Mouse (Mus musculus): ENCODE measurements around the gene Ndufv3.
A peak's percentile ranks its signal among the peaks of the same experiment; 100 is the strongest.

Gene Ndufv3

GRCm38 (mm10) chr17:31557124-31557880, 37.4 kb downstream of the Ndufv3 start:
- DNase-seq (ENCODE audit: low spot score in 2 of 2): no peak

DNA sequence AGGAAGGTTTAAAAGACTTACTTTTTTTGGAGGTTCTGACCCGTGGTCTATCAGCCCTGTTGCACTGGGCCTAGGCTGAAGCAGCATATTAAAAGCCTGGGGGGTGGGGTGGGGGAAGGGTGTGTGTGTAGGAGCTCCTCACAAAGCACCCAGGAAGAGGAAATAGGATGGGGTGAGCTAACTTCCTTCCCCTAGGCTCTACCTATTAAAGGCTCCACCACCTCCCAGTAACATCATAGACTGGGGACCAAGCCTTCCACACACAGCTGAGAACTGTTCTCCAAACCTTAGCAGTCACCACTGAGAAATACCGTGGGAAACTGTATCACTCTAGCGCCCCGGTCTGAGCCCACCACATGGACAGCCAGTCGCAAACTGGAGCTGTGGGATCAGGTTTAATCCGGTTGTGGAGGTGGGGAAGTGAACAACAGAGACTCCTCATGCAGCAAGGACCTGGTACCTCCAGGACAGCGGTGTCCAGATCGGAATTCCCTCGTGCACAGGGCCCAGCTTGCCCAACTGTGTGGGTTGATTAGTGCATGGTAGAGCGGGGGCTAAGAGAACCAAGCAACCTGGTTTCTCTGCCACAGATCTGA, 38.1 kb downstream of the Ndufv3 start:
- no peak for DNase-seq (ENCODE audit: low spot score in 2 of 2)

DNA sequence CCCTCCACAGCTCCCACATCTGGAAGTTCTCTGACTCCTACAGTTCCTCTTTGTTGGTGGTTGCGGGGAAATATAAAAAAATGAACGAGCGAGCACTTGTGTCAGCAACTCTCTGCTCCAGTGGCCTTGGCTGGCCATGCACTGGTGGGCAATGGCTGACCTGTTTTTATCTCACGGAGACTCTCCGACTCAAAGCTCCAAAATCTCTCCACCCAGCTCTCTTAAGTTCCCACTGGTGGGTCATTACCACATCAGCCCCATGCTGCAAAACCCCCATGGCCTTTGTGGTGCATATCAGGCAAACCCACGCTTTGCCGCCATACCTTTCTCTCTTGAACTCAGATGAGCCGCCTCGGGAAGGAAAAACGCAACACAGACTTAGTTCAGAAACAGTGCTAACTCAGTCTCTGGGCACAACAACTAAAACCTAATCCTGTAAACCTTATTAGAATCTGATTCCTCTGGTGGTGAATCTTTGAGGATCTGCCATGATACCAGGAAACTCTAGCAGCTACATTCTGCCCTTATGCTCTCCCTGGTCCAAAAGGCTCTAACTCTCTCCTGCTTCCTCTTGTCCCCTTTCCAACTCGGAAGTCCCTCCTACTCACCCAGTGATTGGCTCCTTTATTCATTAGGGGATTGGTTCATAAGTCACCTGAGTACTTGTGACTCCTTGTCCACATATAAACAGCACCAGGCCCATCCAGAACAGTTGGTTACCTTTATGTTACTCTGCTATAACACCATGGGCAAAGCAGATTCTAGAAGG, 39.3 kb downstream of the Ndufv3 start:
- no peak for DNase-seq (ENCODE audit: low spot score in 2 of 2)

- DNase-seq (ENCODE audit: low spot score in 2 of 2): no peak
Measured at GRCm38 (mm10) chr17:31563632-31564014, 43.7 kb downstream of the Ndufv3 start.

DNA sequence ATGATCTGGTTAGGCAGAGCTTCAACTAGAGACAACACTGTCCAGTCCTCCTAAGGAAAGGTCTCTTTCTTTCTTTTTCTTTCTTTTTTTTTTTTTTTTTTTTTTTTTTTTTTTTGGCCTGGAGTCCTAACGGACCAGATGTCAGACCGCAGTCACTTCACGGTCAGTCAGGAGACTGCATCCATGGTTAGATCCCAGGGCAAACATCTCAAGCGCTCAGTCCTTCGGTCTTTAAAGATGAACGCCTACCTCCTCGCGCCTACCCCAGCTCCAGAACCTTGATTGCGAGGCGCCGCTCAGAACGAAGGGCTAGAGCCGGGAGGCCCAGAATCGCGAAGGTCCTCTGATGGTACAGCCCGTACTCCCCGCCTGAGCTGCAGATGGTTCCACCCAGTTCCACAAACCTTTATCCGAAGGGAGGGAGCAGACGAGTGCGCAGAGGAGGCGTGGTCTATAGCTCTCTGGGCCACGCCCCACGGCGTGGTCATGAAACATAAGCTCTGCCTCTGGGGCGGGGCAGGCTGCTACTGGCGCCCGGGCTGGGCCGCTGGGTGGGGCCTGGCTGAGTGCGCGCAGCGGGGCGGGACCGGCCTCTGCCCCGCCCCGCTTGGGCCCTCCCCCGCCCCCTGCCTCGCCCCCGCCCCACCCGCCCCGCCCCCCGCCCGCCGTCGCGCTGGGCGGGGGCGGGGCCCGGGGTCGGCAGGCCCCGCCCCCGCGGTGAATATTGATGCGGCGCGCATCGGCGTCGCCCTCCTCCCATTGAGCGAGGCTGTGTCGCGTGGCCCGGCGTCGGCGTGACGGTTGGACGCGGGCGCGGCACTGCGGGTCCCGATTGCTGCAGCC, 44.3 kb downstream of the Ndufv3 start, which contains the start of gene Pknox1:
TSS of gene Pknox1 (plus strand) at position 720 of the 843 bp plus-strand sequence.
- DNase-seq (ENCODE audit: low spot score in 2 of 2): peak; percentile 97 to 98

DNA sequence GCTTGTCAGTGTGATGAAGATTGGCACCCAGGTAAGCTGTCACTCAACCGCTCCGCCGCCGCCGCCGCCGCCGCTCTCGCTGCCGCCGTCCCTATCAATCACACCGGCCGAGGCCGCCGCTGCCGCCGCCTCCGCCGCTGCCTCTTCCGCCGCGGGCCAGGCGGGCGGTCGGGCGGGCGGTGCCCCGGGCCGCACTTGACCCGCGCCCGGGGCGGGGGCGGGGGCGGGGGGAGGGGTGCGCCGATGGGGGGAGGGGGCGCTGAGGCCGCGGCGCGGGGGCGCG, 44.9 kb downstream of the Ndufv3 start:
- no peak for DNase-seq (ENCODE audit: low spot score in 2 of 2)

DNA sequence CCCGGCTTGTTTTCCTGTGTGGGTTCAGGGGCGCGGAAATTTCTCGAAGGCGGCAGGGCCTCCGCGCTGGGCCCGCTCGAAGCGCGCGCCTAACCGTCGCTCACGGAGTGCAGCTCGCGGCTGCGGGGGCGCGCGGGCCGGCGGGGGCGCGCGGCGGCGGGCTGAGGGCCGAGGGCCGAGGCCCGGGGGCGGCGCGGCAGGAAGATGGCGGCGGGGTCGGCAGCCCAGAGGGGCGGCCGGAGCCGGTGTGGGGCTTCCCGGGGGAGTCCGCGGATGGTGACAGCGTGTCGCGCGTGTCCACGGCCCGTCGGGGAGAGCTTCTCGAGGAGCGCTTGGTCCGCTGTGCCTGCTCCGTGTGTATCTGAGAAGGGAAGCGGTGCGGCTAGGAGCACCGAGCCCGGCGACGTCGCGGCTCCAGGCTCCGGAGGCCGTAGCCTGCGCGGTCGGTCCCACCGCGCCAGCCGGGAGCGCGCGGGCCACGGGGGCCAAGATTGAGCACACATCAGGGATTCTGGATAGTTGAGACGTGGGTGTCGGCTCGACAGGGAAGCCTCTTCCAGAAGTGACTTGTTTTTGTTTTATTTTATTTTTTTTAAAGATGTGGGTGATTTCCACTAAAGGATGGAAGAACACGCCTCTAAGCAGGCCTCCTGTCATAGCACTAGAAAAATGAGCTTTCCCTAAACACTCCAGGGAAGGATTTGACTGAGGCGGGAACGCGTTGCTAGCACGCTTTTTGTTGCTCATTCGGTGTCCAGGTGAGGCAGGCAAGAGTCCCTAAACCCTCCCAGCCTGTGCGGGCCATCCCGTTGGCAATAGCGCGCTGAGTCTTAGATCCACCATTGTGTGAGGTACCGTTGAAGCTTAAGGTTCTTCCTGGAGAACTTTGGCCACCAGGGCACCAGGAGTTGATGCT, 45.5 kb downstream of the Ndufv3 start:
- DNase-seq (ENCODE audit: low spot score in 2 of 2): peak in 1 of 2 experiments; percentile 33

DNA sequence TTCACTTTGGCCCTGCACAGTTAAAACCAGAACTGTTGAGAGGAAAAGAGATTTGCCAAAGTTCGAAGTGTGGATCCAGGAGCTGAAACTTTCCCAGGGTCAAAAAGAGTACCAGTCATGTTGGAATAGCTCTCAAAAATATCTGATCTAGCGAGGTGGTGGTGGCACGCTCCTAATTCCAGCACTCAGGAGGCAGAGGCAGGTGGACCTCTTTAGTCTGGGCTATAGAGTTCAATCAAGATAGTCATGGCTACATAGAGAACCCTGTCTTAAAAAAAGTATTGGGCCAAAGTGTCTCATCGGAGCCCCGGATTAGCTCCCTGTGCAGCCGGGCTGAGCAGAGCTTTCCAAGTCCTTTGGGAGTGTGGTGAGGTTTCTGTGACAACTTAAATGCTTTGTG, 46.4 kb downstream of the Ndufv3 start:
- DNase-seq (ENCODE audit: low spot score in 2 of 2): no peak

- DNase-seq (ENCODE audit: low spot score in 2 of 2): no peak
Measured at GRCm38 (mm10) chr17:31569756-31570155, 49.8 kb downstream of the Ndufv3 start.

- peak in 1 of 2 experiments; percentile 23 for DNase-seq (ENCODE audit: low spot score in 2 of 2)
Measured at GRCm38 (mm10) chr17:31570321-31570925, 50.5 kb downstream of the Ndufv3 start.

DNA sequence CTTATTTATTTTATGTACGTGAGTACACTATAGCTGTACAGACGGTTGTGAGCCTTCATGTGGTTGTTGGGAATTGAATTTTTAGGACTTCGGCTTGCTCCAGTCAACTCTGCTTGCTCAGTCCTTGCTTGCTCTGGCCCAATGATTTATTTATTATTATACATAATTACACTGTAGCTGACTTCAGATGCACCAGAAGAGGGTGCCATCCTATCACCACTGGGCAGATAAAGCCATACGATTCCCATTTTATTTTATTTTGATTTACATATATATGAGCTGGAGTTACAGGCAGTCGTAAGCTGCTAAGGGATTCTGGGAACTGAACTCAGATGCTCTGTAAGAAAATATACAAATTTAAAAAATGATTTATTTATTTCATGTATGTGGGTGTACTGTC, 51.8 kb downstream of the Ndufv3 start:
- DNase-seq (ENCODE audit: low spot score in 2 of 2): no peak

DNA sequence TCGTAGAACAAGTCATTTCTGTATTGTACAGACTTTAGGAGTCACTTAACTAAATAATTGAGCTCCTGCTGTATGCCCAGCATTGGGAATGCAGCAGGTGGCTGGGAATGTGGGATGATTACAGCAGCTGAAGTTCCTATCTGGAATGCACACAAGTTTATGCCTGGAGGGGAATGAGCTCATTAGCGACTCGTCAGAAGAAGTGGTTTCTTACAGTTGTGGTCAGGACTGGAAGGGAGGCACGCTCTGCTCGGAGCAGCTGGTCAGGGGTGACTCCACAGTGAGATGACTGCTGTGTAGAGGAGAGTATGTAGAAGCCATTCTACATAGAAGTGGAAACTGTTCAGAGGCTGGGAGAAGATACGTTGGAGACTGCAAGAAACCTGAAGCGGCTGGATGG, 54.7 kb downstream of the Ndufv3 start:
- DNase-seq (ENCODE audit: low spot score in 2 of 2): no peak

DNA sequence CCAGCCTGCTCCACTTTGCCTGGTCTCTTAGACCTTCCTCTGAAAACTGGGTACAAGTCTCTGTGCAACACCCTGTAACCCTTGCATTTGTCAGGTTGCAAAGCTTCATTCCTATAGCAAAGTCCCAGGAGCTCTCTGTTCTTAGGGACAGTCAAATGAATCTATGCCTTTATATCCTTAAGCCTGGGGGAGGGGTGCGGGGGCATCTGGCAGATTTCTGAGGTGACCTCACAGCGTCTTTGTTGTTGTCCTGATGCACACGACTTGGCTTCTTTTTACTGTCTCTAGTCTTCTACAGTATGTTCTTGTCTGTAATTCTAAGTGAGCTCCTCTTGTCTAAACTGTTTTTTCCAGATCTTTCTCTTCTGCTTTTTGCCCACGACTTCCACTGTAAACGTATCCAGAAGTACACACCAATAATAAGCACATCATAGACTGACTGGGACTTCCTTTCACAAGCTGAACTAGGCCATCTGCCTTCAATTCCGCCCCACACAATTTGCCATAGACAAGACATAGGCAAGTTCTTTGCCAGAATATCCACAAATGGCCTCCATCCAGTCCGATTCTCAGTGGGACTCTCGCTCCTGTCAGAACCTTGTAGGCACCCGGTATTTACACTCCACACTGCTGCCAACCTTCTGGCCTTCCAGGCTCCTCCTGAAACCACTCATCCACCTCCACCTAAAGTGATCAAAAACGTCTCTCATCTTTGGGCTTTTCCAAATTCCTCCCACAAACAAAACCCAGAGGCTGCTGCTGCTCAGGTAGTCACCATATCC, 56.7 kb downstream of the Ndufv3 start:
- DNase-seq (ENCODE audit: low spot score in 2 of 2): no peak

DNA sequence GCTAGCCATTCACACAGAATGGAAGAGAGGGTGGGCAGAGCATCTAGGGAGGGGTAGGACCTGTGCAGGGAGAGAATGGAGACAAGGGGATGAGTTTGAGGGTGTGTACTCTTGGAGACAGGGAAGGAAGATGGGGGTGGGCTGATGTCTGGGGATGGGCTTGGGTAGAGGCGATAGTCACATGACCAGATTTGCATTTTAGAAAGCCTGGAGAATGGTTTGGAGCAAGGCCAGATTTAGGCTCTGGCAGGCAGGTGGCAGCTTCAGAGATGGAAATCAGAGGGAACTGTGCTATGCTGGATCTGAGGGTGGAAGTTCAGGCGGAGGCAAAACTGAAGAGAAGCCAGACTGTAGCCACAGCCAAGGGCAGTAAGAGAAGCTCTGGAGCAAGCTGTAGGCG, 60.4 kb downstream of the Ndufv3 start:
- no peak for DNase-seq (ENCODE audit: low spot score in 2 of 2)

Measured in frontal cortex, postnatal 25 days (tissue).